Mouse (Mus musculus): ENCODE results near the gene St8sia2. TPM values are rescaled to one million over a fixed set of nuclear protein-coding genes. Genes with fewer than 3 reads are reported as not detected.
A peak's percentile ranks its signal among the peaks of the same experiment; 100 is the strongest.
"Not testable (repeated sequence)": the region's sequence is repeated elsewhere in the genome, so short reads cannot be mapped to it uniquely, and the experiment has no call there.

The St8sia2 gene
- polyA plus RNA-seq, 1 experiment from 2014 or later = 97.9 TPM

DNA sequence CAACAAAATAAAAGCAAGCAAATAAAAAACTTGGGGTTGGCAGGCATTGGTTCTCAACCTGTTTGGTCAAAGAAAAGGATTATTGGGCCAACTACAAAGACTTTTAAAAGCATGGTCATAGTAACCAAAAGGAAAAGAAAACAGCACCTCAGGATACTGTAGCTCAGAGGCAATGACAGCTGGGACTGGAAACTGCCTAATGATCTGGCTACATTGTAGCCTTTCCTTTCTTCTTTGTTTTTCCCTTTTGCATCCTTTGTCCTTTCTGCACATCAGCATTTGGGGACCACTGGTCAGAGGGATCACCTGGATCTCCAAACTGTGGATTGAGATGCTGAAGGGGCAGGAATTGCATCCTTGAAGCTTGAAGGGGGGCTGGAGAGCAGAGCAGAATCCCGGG is 7.1 kb downstream of the St8sia2 start:
- no peak for ATAC-seq (ENCODE audit: low read depth)
- Histone ChIP-seq H3K4me2 (ENCODE audit: low read depth, low read length) (peak overlapping the region; percentile 36), H3K4me3 (ENCODE audit: low read depth, low read length) (no peak overlapping the region), H3K27ac (ENCODE audit: low read depth, low read length) (peak overlapping the region; percentile 81), H3K4me1 (ENCODE audit: control insufficient read depth, insufficient read depth, low read length) (peaks cover 50% of the 10 kb centered on the region), H3K36me3 (ENCODE audit: control insufficient read depth, insufficient read depth, low read length) (no peaks in the 10 kb centered on the region), H3K9me3 (ENCODE audit: control insufficient read depth, low read length) (no peaks in the 10 kb centered on the region), H3K9ac (replicated peaks; ENCODE audit: low read depth, low read length) (peak overlapping the region; percentile 17; the same call in 1 of the 2 replicates), H3K27me3 (ENCODE audit: control insufficient read depth, insufficient read depth, low read length) (no peaks in the 10 kb centered on the region)
- 0% methylated on average over 1 of the region's 1 CpGs for WGBS

- H3K36me3 ChIP-seq (ENCODE audit: control insufficient read depth, insufficient read depth, low read length) = 0 out of 2 replicates have a peak, but pooled peaks cover 6% of the 10 kb centered on the region
- 65% methylated on average over 12 of the region's 12 CpGs for WGBS
- peaks cover 3% of the 10 kb centered on the region for H3K4me1 ChIP-seq (ENCODE audit: control insufficient read depth, insufficient read depth, low read length)
- H3K4me2 ChIP-seq (ENCODE audit: low read depth, low read length) = no peak overlapping the region
- no peaks in the 10 kb centered on the region for H3K9me3 ChIP-seq (ENCODE audit: control insufficient read depth, low read length)
- H3K27ac ChIP-seq (ENCODE audit: low read depth, low read length) = no peak overlapping the region
- no peak overlapping the region for H3K4me3 ChIP-seq (ENCODE audit: low read depth, low read length)
- no peak for ATAC-seq (ENCODE audit: low read depth)
- H3K27me3 ChIP-seq (ENCODE audit: control insufficient read depth, insufficient read depth, low read length) = no peaks in the 10 kb centered on the region
- no peak overlapping the region for H3K9ac ChIP-seq (replicated peaks; ENCODE audit: low read depth, low read length)
These were observed 12.6 kb downstream of the St8sia2 start for GRCm38 (mm10) chr7:74000743-74001510.

GRCm38 (mm10) chr7:73989366-73989765 is 24.1 kb downstream of the St8sia2 start:
- Histone ChIP-seq H3K27me3 (ENCODE audit: control insufficient read depth, insufficient read depth, low read length) (no peaks in the 10 kb centered on the region), H3K9me3 (ENCODE audit: control insufficient read depth, low read length) (no peaks in the 10 kb centered on the region), H3K4me3 (ENCODE audit: low read depth, low read length) (no peak overlapping the region), H3K27ac (ENCODE audit: low read depth, low read length) (no peak overlapping the region), H3K4me2 (ENCODE audit: low read depth, low read length) (no peak overlapping the region), H3K9ac (replicated peaks; ENCODE audit: low read depth, low read length) (no peak overlapping the region), H3K4me1 (ENCODE audit: control insufficient read depth, insufficient read depth, low read length) (no peaks in the 10 kb centered on the region), H3K36me3 (ENCODE audit: control insufficient read depth, insufficient read depth, low read length) (no peaks in the 10 kb centered on the region)
- no peak for ATAC-seq (ENCODE audit: low read depth)
- 91% methylated on average over 2 of the region's 2 CpGs for WGBS

- 66% methylated on average over 5 of the region's 5 CpGs for WGBS
- not testable (repeated sequence) for H3K4me3 ChIP-seq (ENCODE audit: low read depth, low read length); H3K27ac ChIP-seq (ENCODE audit: low read depth, low read length); H3K9ac ChIP-seq (replicated peaks; ENCODE audit: low read depth, low read length); H3K9me3 ChIP-seq (ENCODE audit: control insufficient read depth, low read length); ATAC-seq (ENCODE audit: low read depth); H3K4me2 ChIP-seq (ENCODE audit: low read depth, low read length); H3K27me3 ChIP-seq (ENCODE audit: control insufficient read depth, insufficient read depth, low read length); H3K4me1 ChIP-seq (ENCODE audit: control insufficient read depth, insufficient read depth, low read length)
- peaks cover 24% of the 10 kb centered on the region; the same call in 1 of the 2 replicates for H3K36me3 ChIP-seq (ENCODE audit: control insufficient read depth, insufficient read depth, low read length)
These were observed 41.3 kb downstream of the St8sia2 start for GRCm38 (mm10) chr7:73972157-73972556.

GRCm38 (mm10) chr7:73965164-73965563 is 48.3 kb downstream of the St8sia2 start:
- no peak overlapping the region for H3K27ac ChIP-seq (ENCODE audit: low read depth, low read length)
- 89% methylated on average over 3 of the region's 3 CpGs for WGBS
- H3K36me3 ChIP-seq (ENCODE audit: control insufficient read depth, insufficient read depth, low read length) = peaks cover 38% of the 10 kb centered on the region; the same call in 1 of the 2 replicates
- no peak overlapping the region for H3K4me3 ChIP-seq (ENCODE audit: low read depth, low read length)
- no peak overlapping the region for H3K9ac ChIP-seq (replicated peaks; ENCODE audit: low read depth, low read length)
- H3K9me3 ChIP-seq (ENCODE audit: control insufficient read depth, low read length) = no peaks in the 10 kb centered on the region
- H3K4me1 ChIP-seq (ENCODE audit: control insufficient read depth, insufficient read depth, low read length) = no peaks in the 10 kb centered on the region
- H3K27me3 ChIP-seq (ENCODE audit: control insufficient read depth, insufficient read depth, low read length) = no peaks in the 10 kb centered on the region
- no peak for ATAC-seq (ENCODE audit: low read depth)
- no peak overlapping the region for H3K4me2 ChIP-seq (ENCODE audit: low read depth, low read length)

- Histone ChIP-seq H3K36me3 (ENCODE audit: control insufficient read depth, insufficient read depth, low read length) (peaks cover 52% of the 10 kb centered on the region), H3K27ac (ENCODE audit: low read depth, low read length) (no peak overlapping the region), H3K27me3 (ENCODE audit: control insufficient read depth, insufficient read depth, low read length) (no peaks in the 10 kb centered on the region), H3K9me3 (ENCODE audit: control insufficient read depth, low read length) (no peaks in the 10 kb centered on the region), H3K4me2 (ENCODE audit: low read depth, low read length) (no peak overlapping the region), H3K4me1 (ENCODE audit: control insufficient read depth, insufficient read depth, low read length) (no peaks in the 10 kb centered on the region), H3K9ac (replicated peaks; ENCODE audit: low read depth, low read length) (no peak overlapping the region), H3K4me3 (ENCODE audit: low read depth, low read length) (no peak overlapping the region)
- ATAC-seq (ENCODE audit: low read depth) = no peak
- WGBS = 88% methylated on average over 5 of the region's 5 CpGs
These were observed 51.1 kb downstream of the St8sia2 start for GRCm38 (mm10) chr7:73962431-73962830.

DNA sequence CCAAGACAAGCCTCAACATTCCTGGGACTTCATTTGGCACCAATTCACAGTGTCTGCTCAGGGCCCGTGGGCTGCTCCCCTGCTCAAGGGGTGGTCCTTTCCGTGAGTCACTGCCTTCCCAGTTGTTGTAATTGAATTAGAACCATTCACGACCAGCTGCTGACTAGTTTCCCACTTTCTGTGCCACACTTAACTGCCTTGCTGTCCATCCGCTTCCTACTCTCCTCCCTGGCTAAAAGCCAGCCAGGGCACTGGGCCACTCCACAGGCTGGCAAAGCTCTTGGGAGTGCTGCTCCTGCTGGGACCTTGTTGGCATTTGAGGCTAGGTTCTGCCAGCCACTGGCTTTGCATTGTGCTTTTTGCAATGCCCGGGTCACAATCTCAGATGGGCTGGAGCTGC is 59.0 kb downstream of the St8sia2 start:
- peak; percentile 58; the same call in 1 of the 2 replicates for ATAC-seq (ENCODE audit: low read depth)
- Histone ChIP-seq H3K27me3 (ENCODE audit: control insufficient read depth, insufficient read depth, low read length) (no peaks in the 10 kb centered on the region), H3K9me3 (ENCODE audit: control insufficient read depth, low read length) (no peaks in the 10 kb centered on the region), H3K4me3 (ENCODE audit: low read depth, low read length) (no peak overlapping the region), H3K27ac (ENCODE audit: low read depth, low read length) (no peak overlapping the region), H3K4me2 (ENCODE audit: low read depth, low read length) (no peak overlapping the region), H3K4me1 (ENCODE audit: control insufficient read depth, insufficient read depth, low read length) (no peaks in the 10 kb centered on the region), H3K36me3 (ENCODE audit: control insufficient read depth, insufficient read depth, low read length) (peaks cover 27% of the 10 kb centered on the region), H3K9ac (replicated peaks; ENCODE audit: low read depth, low read length) (no peak overlapping the region)
- 37% methylated on average over 5 of the region's 5 CpGs for WGBS

GRCm38 (mm10) chr7:73953131-73953530 is 60.4 kb downstream of the St8sia2 start:
- H3K4me3 ChIP-seq (ENCODE audit: low read depth, low read length) = no peak overlapping the region

DNA sequence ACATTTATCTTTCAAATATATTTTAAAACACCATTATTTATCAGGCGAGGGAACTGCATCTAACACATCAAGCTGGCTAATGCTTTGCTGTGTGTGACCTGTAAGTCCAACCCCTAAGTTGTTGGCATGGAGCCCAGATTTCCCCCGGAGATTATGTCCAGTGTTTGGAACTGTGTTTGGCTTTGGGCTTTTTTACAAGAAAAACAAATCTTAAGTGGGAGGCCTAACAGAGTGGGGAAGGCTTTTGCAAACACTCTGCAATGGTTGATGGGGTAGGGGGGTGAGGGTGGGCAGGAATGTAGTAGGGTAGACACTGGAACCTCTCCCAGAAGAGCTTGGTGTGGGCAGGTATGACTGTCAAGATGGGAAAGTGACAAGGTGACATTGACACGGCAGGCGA is 71.8 kb downstream of the St8sia2 start:
- peak overlapping the region; percentile 55; the same call in 1 of the 2 replicates for H3K27ac ChIP-seq (ENCODE audit: low read depth, low read length)
- no peak overlapping the region for H3K9ac ChIP-seq (replicated peaks; ENCODE audit: low read depth, low read length)
- ATAC-seq (ENCODE audit: low read depth) = peak; percentile 8; the same call in 1 of the 2 replicates
- H3K27me3 ChIP-seq (ENCODE audit: control insufficient read depth, insufficient read depth, low read length) = no peaks in the 10 kb centered on the region
- H3K36me3 ChIP-seq (ENCODE audit: control insufficient read depth, insufficient read depth, low read length) = peaks cover 12% of the 10 kb centered on the region; the same call in 1 of the 2 replicates
- H3K4me2 ChIP-seq (ENCODE audit: low read depth, low read length) = no peak overlapping the region
- peaks cover 4% of the 10 kb centered on the region; the same call in 1 of the 2 replicates for H3K4me1 ChIP-seq (ENCODE audit: control insufficient read depth, insufficient read depth, low read length)
- H3K9me3 ChIP-seq (ENCODE audit: control insufficient read depth, low read length) = no peaks in the 10 kb centered on the region
- no peak overlapping the region for H3K4me3 ChIP-seq (ENCODE audit: low read depth, low read length)
- 47% methylated on average over 4 of the region's 4 CpGs for WGBS

More at GRCm38 (mm10) chr7:73953131-73953530, 60.4 kb downstream of the St8sia2 start:
- Histone ChIP-seq H3K27ac (ENCODE audit: low read depth, low read length) (no peak overlapping the region), H3K27me3 (ENCODE audit: control insufficient read depth, insufficient read depth, low read length) (no peaks in the 10 kb centered on the region), H3K36me3 (ENCODE audit: control insufficient read depth, insufficient read depth, low read length) (peaks cover 20% of the 10 kb centered on the region), H3K4me2 (ENCODE audit: low read depth, low read length) (no peak overlapping the region), H3K4me1 (ENCODE audit: control insufficient read depth, insufficient read depth, low read length) (no peaks in the 10 kb centered on the region), H3K9ac (replicated peaks; ENCODE audit: low read depth, low read length) (no peak overlapping the region), H3K9me3 (ENCODE audit: control insufficient read depth, low read length) (no peaks in the 10 kb centered on the region)
- 89% methylated on average over 4 of the region's 4 CpGs for WGBS
- no peak for ATAC-seq (ENCODE audit: low read depth)

All from neural tube, embryonic 14.5 days (tissue).